Mouse (Mus musculus): ENCODE measurements around the gene Timp3. TPM values are rescaled to one million over a fixed set of nuclear protein-coding genes. Genes with fewer than 3 reads are reported as not detected.

Gene Timp3
- total RNA-seq, 2 experiments from 2014 or later: 314 to 316 TPM

GRCm38 (mm10) chr10:86296111-86296510 lies 4.1 kb upstream of the Timp3 start:
- DNase-seq (ENCODE audit: low spot score in 2 of 2): peak; percentile 42 to 63

- no peak for DNase-seq (ENCODE audit: low spot score in 2 of 2)
Observed at GRCm38 (mm10) chr10:86297307-86297706, 2.9 kb upstream of the Timp3 start.

- no peak for DNase-seq (ENCODE audit: low spot score in 2 of 2)
Observed at GRCm38 (mm10) chr10:86298326-86298725, 1.8 kb upstream of the Timp3 start.

- no peak for DNase-seq (ENCODE audit: low spot score in 2 of 2)
Observed at GRCm38 (mm10) chr10:86299795-86300194, 377 bp upstream of the Timp3 start.

GRCm38 (mm10) chr10:86301117-86301490 lies 932 bp downstream of the Timp3 start:
- DNase-seq (ENCODE audit: low spot score in 2 of 2): no peak

- no peak for DNase-seq (ENCODE audit: low spot score in 2 of 2)
Observed at GRCm38 (mm10) chr10:86301593-86302317, 1.6 kb downstream of the Timp3 start.

- DNase-seq (ENCODE audit: low spot score in 2 of 2): no peak
Observed at GRCm38 (mm10) chr10:86302318-86302648, 2.1 kb downstream of the Timp3 start.

GRCm38 (mm10) chr10:86302761-86303494 lies 2.8 kb downstream of the Timp3 start:
- peak; percentile 39 to 63 for DNase-seq (ENCODE audit: low spot score in 2 of 2)

GRCm38 (mm10) chr10:86303495-86303876 lies 3.3 kb downstream of the Timp3 start:
- DNase-seq (ENCODE audit: low spot score in 2 of 2): no peak

- DNase-seq (ENCODE audit: low spot score in 2 of 2): no peak
Observed at GRCm38 (mm10) chr10:86304583-86304982, 4.4 kb downstream of the Timp3 start.

GRCm38 (mm10) chr10:86307235-86307634 lies 7.1 kb downstream of the Timp3 start:
- DNase-seq (ENCODE audit: low spot score in 2 of 2): no peak

- DNase-seq (ENCODE audit: low spot score in 2 of 2): no peak
Observed at GRCm38 (mm10) chr10:86310527-86310926, 10.4 kb downstream of the Timp3 start.

- DNase-seq (ENCODE audit: low spot score in 2 of 2): no peak
Observed at GRCm38 (mm10) chr10:86312976-86313375, 12.8 kb downstream of the Timp3 start.

- no peak for DNase-seq (ENCODE audit: low spot score in 2 of 2)
Observed at GRCm38 (mm10) chr10:86313448-86313847, 13.3 kb downstream of the Timp3 start.

GRCm38 (mm10) chr10:86315513-86315912 lies 15.3 kb downstream of the Timp3 start:
- DNase-seq (ENCODE audit: low spot score in 2 of 2): no peak

- DNase-seq (ENCODE audit: low spot score in 2 of 2): no peak
Observed at GRCm38 (mm10) chr10:86317633-86318032, 17.5 kb downstream of the Timp3 start.

GRCm38 (mm10) chr10:86318552-86319140 lies 18.5 kb downstream of the Timp3 start:
- no peak for DNase-seq (ENCODE audit: low spot score in 2 of 2)

- DNase-seq (ENCODE audit: low spot score in 2 of 2): no peak
Observed at GRCm38 (mm10) chr10:86319526-86319925, 19.4 kb downstream of the Timp3 start.

- DNase-seq (ENCODE audit: low spot score in 2 of 2): no peak
Observed at GRCm38 (mm10) chr10:86320204-86320603, 20.0 kb downstream of the Timp3 start.

- no peak for DNase-seq (ENCODE audit: low spot score in 2 of 2)
Observed at GRCm38 (mm10) chr10:86321194-86321593, 21.0 kb downstream of the Timp3 start.

GRCm38 (mm10) chr10:86322006-86322405 lies 21.8 kb downstream of the Timp3 start:
- DNase-seq (ENCODE audit: low spot score in 2 of 2): no peak

- no peak for DNase-seq (ENCODE audit: low spot score in 2 of 2)
Observed at GRCm38 (mm10) chr10:86323275-86323994, 23.3 kb downstream of the Timp3 start.
